Mouse (Mus musculus) ES-Bruce4 (cell line): ENCODE measurements around the gene Selp. TPM values are rescaled to one million over a fixed set of nuclear protein-coding genes. Genes with fewer than 3 reads are reported as not detected.

ENCODE experiments used
- H3K27ac ChIP-seq: 2 replicates; pipeline ENCODE4 v1.5.1; 2012; ENCODE audit warnings: low read length, inconsistent platforms; ENCODE audit not compliant: insufficient read depth
- H3K27me3 ChIP-seq: 2 replicates; pipeline ENCODE4 v1.6.1; 2012; ENCODE audit warnings: mild to moderate bottlenecking, low read length, inconsistent platforms; ENCODE audit not compliant: control insufficient read depth, poor library complexity, insufficient read depth, severe bottlenecking
- H3K36me3 ChIP-seq: 2 replicates; pipeline ENCODE4 v1.6.1; 2012; ENCODE audit warnings: inconsistent platforms, mild to moderate bottlenecking, low read length, moderate library complexity; ENCODE audit not compliant: control insufficient read depth, poor library complexity, insufficient read depth, severe bottlenecking
- H3K4me1 ChIP-seq: one replicate; pipeline ENCODE4 v1.8.1; 2011; ENCODE audit warnings: low read length; ENCODE audit not compliant: control insufficient read depth, insufficient read depth
- H3K4me3 ChIP-seq: 2 replicates; pipeline ENCODE4 v1.5.1; 2011; ENCODE audit warnings: low read depth, mild to moderate bottlenecking, low read length
- H3K9ac ChIP-seq: 2 replicates; pipeline ENCODE4 v1.6.1; 2012; ENCODE audit warnings: low read depth, mild to moderate bottlenecking, inconsistent platforms; ENCODE audit not compliant: poor library complexity, severe bottlenecking
- H3K9me3 ChIP-seq: replicated peaks from 2 replicates; pipeline ENCODE4 v1.6.1; 2012; ENCODE audit warnings: mild to moderate bottlenecking, low read length, inconsistent platforms; ENCODE audit not compliant: control insufficient read depth, poor library complexity, insufficient read depth, severe bottlenecking
- CTCF ChIP-seq: IDR thresholded peaks from one replicate; pipeline ENCODE4 v1.8.1; 2011; ENCODE audit warnings: low read depth, low read length
- EP300 ChIP-seq: IDR thresholded peaks from 2 replicates; pipeline ENCODE4 v1.6.1; 2011; ENCODE audit warnings: low read depth, low read length; ENCODE audit not compliant: insufficient read depth
- POLR2A ChIP-seq: IDR thresholded peaks from one replicate; pipeline ENCODE4 v1.8.1; 2011; ENCODE audit warnings: low read length; ENCODE audit not compliant: insufficient read depth
- polyA plus RNA-seq: library from polyadenylated mRNA; stranded (reverse); fragments of >200 nt; gene quantifications from 2 replicates; pipeline ENCODE4 v1.2.4, GENCODE M21; 2011; ENCODE audit warnings: low read depth; ENCODE audit not compliant: missing spikeins, insufficient read depth, insufficient read length

Selp gene
- polyA plus RNA-seq, 1 experiment = 0.76 TPM

- Histone ChIP-seq H3K4me3 (no peak overlapping the region), H3K9me3 (no peaks in the 10 kb centered on the region)
- TF ChIP-seq CTCF = no peak
- TF ChIP-seq EP300 = no peak
- TF ChIP-seq POLR2A = no peak
These were observed 40.4 kb upstream of the Selp start for GRCm38 (mm10) chr1:164074606-164075140.

DNA sequence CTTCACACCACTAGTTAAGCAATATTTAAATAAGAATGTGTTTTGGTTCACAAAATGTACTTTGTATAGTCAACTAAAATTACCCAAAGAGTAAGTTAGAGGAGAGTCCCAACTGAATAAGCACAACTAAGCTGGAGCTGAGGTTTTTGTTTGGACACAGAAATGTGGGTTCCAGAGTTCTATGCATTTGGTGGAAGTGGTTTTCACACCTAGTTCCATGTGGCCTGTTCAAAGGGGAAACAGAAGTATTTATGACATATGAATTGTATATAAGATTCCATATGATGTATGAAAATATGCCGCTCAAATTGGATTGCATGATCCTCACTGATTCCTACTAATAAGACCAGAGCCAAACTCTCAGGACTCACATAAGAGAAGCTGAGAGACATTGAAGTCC lies 39.6 kb upstream of the Selp start:
- Histone ChIP-seq H3K9ac (no peak overlapping the region), H3K27me3 (no peaks in the 10 kb centered on the region), H3K4me3 (no peak overlapping the region), H3K4me1 (no peaks in the 10 kb centered on the region), H3K36me3 (no peaks in the 10 kb centered on the region), H3K27ac (no peak overlapping the region), H3K9me3 (no peaks in the 10 kb centered on the region)
- TF ChIP-seq POLR2A (no peak), CTCF (no peak), EP300 (no peak)

More at GRCm38 (mm10) chr1:164074606-164075140, 40.4 kb upstream of the Selp start:
- no peaks in the 10 kb centered on the region for H3K4me1 ChIP-seq
- no peak overlapping the region for H3K27ac ChIP-seq
- H3K9ac ChIP-seq = no peak overlapping the region
- no peaks in the 10 kb centered on the region for H3K27me3 ChIP-seq
- no peaks in the 10 kb centered on the region for H3K36me3 ChIP-seq

GRCm38 (mm10) chr1:164076441-164076840 lies 38.6 kb upstream of the Selp start:
- no peak overlapping the region for H3K27ac ChIP-seq
- TF ChIP-seq CTCF (no peak), EP300 (no peak), POLR2A (no peak)

GRCm38 (mm10) chr1:164077031-164077430 lies 38.0 kb upstream of the Selp start:
- no peak for TF ChIP-seq EP300
- TF ChIP-seq CTCF = no peak
- TF ChIP-seq POLR2A = no peak
- no peaks in the 10 kb centered on the region for H3K9me3 ChIP-seq
- no peaks in the 10 kb centered on the region for H3K4me1 ChIP-seq
- H3K36me3 ChIP-seq = no peaks in the 10 kb centered on the region
- H3K27me3 ChIP-seq = no peaks in the 10 kb centered on the region
- no peak overlapping the region for H3K27ac ChIP-seq
- no peak overlapping the region for H3K9ac ChIP-seq
- no peak overlapping the region for H3K4me3 ChIP-seq

More at GRCm38 (mm10) chr1:164076441-164076840, 38.6 kb upstream of the Selp start:
- Histone ChIP-seq H3K9ac (no peak overlapping the region), H3K27me3 (no peaks in the 10 kb centered on the region), H3K4me3 (no peak overlapping the region), H3K36me3 (no peaks in the 10 kb centered on the region), H3K4me1 (no peaks in the 10 kb centered on the region), H3K9me3 (no peaks in the 10 kb centered on the region)

GRCm38 (mm10) chr1:164078323-164078741 lies 36.7 kb upstream of the Selp start:
- Histone ChIP-seq H3K4me1 (no peaks in the 10 kb centered on the region), H3K36me3 (no peaks in the 10 kb centered on the region), H3K4me3 (no peak overlapping the region), H3K9ac (no peak overlapping the region), H3K9me3 (no peaks in the 10 kb centered on the region), H3K27me3 (no peaks in the 10 kb centered on the region), H3K27ac (no peak overlapping the region)
- TF ChIP-seq EP300 (no peak), POLR2A (no peak), CTCF (no peak)

DNA sequence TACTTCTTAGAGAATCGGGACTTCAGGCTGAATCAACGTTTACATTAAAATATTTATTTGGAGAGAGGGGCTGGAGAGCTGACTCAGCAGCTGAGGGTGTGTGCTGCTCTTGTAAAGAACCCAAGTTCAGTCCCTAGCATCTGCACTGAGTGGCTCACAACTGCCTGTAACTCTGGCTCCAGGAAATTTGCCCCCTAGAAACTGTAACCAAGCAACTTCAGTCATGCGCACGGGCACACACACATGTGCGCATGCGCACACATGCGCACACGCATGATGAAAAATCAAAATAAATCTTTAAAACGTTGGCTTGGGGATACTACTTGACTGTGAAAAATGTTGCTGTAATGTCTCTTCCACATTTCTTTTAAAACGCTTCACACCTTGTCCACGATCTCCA lies 36.0 kb upstream of the Selp start:
- H3K4me3 ChIP-seq = no peak overlapping the region
- no peaks in the 10 kb centered on the region for H3K9me3 ChIP-seq
- TF ChIP-seq EP300 = no peak
- no peak for TF ChIP-seq POLR2A
- no peak for TF ChIP-seq CTCF
- no peak overlapping the region for H3K9ac ChIP-seq
- no peaks in the 10 kb centered on the region for H3K27me3 ChIP-seq
- no peak overlapping the region for H3K27ac ChIP-seq
- H3K4me1 ChIP-seq = no peaks in the 10 kb centered on the region
- no peaks in the 10 kb centered on the region for H3K36me3 ChIP-seq
